Mouse (Mus musculus): ENCODE data around the gene Csf2rb.

- no peak for TF ChIP-seq CTCF (IDR thresholded peaks at IDR 0.05; ENCODE audit: low read depth, low read length)
- TF ChIP-seq GATA1 (IDR thresholded peaks at IDR 0.05; ENCODE audit: borderline replicate concordance, low read length) = no peak
These were observed 24.8 kb upstream of the Csf2rb start for GRCm38 (mm10) chr15:78300773-78301172.

Data from G1E (cell line).